Mouse (Mus musculus): ENCODE results near the gene Arl6ip4. TPM values are rescaled to one million over a fixed set of nuclear protein-coding genes. Genes with fewer than 3 reads are reported as not detected.

Arl6ip4 gene
- total RNA-seq, 2 experiments from 2014 or later, result 55.1 to 68.4 TPM

- no peak for DNase-seq
Observed at GRCm38 (mm10) chr5:124095077-124095581, 20.8 kb upstream of the Arl6ip4 start.

GRCm38 (mm10) chr5:124095596-124096232 is 20.2 kb upstream of the Arl6ip4 start, which contains the start of gene Abcb9:
Gene Abcb9 (minus strand): TSS chr5:124095798.
- DNase-seq, result peak; percentile 97

GRCm38 (mm10) chr5:124098923-124099322 is 17.0 kb upstream of the Arl6ip4 start:
- no peak for DNase-seq

GRCm38 (mm10) chr5:124100128-124101044 is 15.5 kb upstream of the Arl6ip4 start:
- DNase-seq, result no peak

- DNase-seq, result no peak
Observed at GRCm38 (mm10) chr5:124102326-124102725, 13.6 kb upstream of the Arl6ip4 start.

GRCm38 (mm10) chr5:124103020-124103419 is 12.9 kb upstream of the Arl6ip4 start:
- no peak for DNase-seq

GRCm38 (mm10) chr5:124103552-124103951 is 12.3 kb upstream of the Arl6ip4 start:
- DNase-seq, result no peak

- DNase-seq, result peak; percentile 59
Observed at GRCm38 (mm10) chr5:124111077-124111741, 4.7 kb upstream of the Arl6ip4 start.

- DNase-seq, result peak; percentile 97
Observed at GRCm38 (mm10) chr5:124111742-124112497, 4.0 kb upstream of the Arl6ip4 start, which contains the start of gene Ogfod2. Gene Ogfod2 (plus strand): TSS chr5:124112297.

- peak; percentile 33 for DNase-seq
Observed at GRCm38 (mm10) chr5:124112531-124112930, 3.4 kb upstream of the Arl6ip4 start.

- peak; percentile 68 for DNase-seq
Observed at GRCm38 (mm10) chr5:124113030-124113429, 2.9 kb upstream of the Arl6ip4 start.

GRCm38 (mm10) chr5:124114276-124115025 is 1.4 kb upstream of the Arl6ip4 start:
- DNase-seq, result no peak

GRCm38 (mm10) chr5:124115531-124115930 is 358 bp upstream of the Arl6ip4 start:
- DNase-seq, result no peak

GRCm38 (mm10) chr5:124119204-124119603 is 3.3 kb downstream of the Arl6ip4 start:
- DNase-seq, result no peak

GRCm38 (mm10) chr5:124122357-124122756 is 6.5 kb downstream of the Arl6ip4 start:
- no peak for DNase-seq

- DNase-seq, result no peak
Observed at GRCm38 (mm10) chr5:124125093-124125492, 9.2 kb downstream of the Arl6ip4 start.

GRCm38 (mm10) chr5:124134261-124134660 is 18.4 kb downstream of the Arl6ip4 start:
- no peak for DNase-seq

GRCm38 (mm10) chr5:124138066-124138465 is 22.2 kb downstream of the Arl6ip4 start:
- DNase-seq, result peak; percentile 54

GRCm38 (mm10) chr5:124149028-124149427 is 33.1 kb downstream of the Arl6ip4 start:
- DNase-seq, result no peak

- DNase-seq, result no peak
Observed at GRCm38 (mm10) chr5:124150895-124151294, 35.0 kb downstream of the Arl6ip4 start.

GRCm38 (mm10) chr5:124152734-124153133 is 36.8 kb downstream of the Arl6ip4 start:
- DNase-seq, result no peak
